Mouse (Mus musculus): ENCODE data around the gene Cpvl. TPM values are rescaled to one million over a fixed set of nuclear protein-coding genes. Genes with fewer than 3 reads are reported as not detected.
A peak's percentile ranks its signal among the peaks of the same experiment; 100 is the strongest.

The Cpvl gene
- polyA plus RNA-seq, 1 experiment from 2014 or later: not detected

DNA sequence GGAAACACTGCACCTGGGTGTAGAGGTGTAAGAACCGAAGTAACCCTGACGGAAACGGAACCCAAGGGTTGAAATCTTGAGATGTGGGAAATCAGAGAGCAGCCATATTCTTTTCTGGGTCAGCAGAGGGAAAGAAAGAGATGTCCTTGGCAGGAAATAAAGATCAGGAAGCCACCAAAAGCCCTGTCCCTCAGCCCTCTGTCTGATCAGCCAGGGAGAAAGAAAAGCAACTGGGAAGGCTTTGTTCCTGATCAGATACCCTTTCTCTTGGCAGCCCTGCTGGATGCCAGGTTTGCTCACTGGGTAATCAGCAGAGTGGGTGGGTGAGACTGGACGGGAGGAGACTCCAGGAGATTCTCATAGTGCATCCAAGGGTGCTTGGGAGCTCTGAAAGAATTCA, 27.1 kb downstream of the Cpvl start:
- no peak overlapping the region for H3K4me3 ChIP-seq (ENCODE audit: low read depth, low read length)
- no peaks in the 10 kb centered on the region for H3K36me3 ChIP-seq (ENCODE audit: control insufficient read depth, insufficient read depth, low read length)
- H3K27ac ChIP-seq (ENCODE audit: low read depth, low read length): peak overlapping the region; percentile 11; the same call in 1 of the 2 replicates
- no peak for DNase-seq (ENCODE audit: low spot score)
- H3K27me3 ChIP-seq (replicated peaks; ENCODE audit: control insufficient read depth, insufficient read depth, low read length): no peaks in the 10 kb centered on the region
- no peaks in the 10 kb centered on the region for H3K9me3 ChIP-seq (replicated peaks; ENCODE audit: control insufficient read depth, low read length)
- no peak overlapping the region for H3K4me2 ChIP-seq (ENCODE audit: low read length)
- ATAC-seq: no peak
- H3K9ac ChIP-seq (ENCODE audit: low read length): no peak overlapping the region
- peaks cover 2% of the 10 kb centered on the region; the same call in 1 of the 2 replicates for H3K4me1 ChIP-seq (ENCODE audit: control insufficient read depth, insufficient read depth, low read length)
- WGBS: 61% methylated on average over 4 of the region's 4 CpGs

DNA sequence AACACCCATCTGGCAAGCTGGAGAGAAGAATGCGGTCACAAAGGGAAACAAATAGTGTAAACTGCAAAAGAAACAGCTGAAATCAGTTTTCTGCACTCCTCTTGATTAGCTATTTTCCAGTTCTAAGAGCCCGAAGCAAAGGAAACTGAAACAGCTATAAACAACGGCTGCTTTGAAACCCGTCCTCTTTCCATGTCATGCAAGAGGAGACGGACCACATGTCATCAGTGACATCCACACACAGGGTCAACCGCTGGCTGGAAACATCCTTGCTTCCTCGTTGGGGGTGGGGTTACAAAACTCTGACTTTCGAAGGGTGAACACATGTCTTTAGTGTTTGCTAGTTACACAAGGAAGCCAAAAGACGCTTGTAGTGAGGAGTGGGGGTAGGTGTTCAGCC, 27.6 kb downstream of the Cpvl start:
- 73% methylated on average over 9 of the region's 9 CpGs for WGBS

GRCm38 (mm10) chr6:53948388-53949035, 30.0 kb downstream of the Cpvl start:
- WGBS: 68% methylated on average over 4 of the region's 4 CpGs
- no peaks in the 10 kb centered on the region for H3K27me3 ChIP-seq (replicated peaks; ENCODE audit: control insufficient read depth, insufficient read depth, low read length)
- H3K36me3 ChIP-seq (ENCODE audit: control insufficient read depth, insufficient read depth, low read length): no peaks in the 10 kb centered on the region
- no peaks in the 10 kb centered on the region for H3K9me3 ChIP-seq (replicated peaks; ENCODE audit: control insufficient read depth, low read length)
- ATAC-seq (no peak), DNase-seq (ENCODE audit: low spot score) (no peak)
- H3K27ac ChIP-seq (ENCODE audit: low read depth, low read length): no peak overlapping the region
- peaks cover 2% of the 10 kb centered on the region; the same call in 1 of the 2 replicates for H3K4me1 ChIP-seq (ENCODE audit: control insufficient read depth, insufficient read depth, low read length)
- H3K4me3 ChIP-seq (ENCODE audit: low read depth, low read length): no peak overlapping the region
- H3K9ac ChIP-seq (ENCODE audit: low read length): no peak overlapping the region
- H3K4me2 ChIP-seq (ENCODE audit: low read length): no peak overlapping the region

More for the DNA sequence above, 27.6 kb downstream of the Cpvl start:
- Histone ChIP-seq H3K27me3 (replicated peaks; ENCODE audit: control insufficient read depth, insufficient read depth, low read length) (no peaks in the 10 kb centered on the region), H3K9me3 (replicated peaks; ENCODE audit: control insufficient read depth, low read length) (no peaks in the 10 kb centered on the region), H3K4me2 (ENCODE audit: low read length) (no peak overlapping the region), H3K4me3 (ENCODE audit: low read depth, low read length) (no peak overlapping the region), H3K27ac (ENCODE audit: low read depth, low read length) (peak overlapping the region; percentile 11; the same call in 1 of the 2 replicates), H3K9ac (ENCODE audit: low read length) (no peak overlapping the region), H3K36me3 (ENCODE audit: control insufficient read depth, insufficient read depth, low read length) (no peaks in the 10 kb centered on the region), H3K4me1 (ENCODE audit: control insufficient read depth, insufficient read depth, low read length) (peaks cover 2% of the 10 kb centered on the region; the same call in 1 of the 2 replicates)
- ATAC-seq (no peak), DNase-seq (ENCODE audit: low spot score) (no peak)

- DNase-seq (ENCODE audit: low spot score) (no peak), ATAC-seq (no peak)
- WGBS: 83% methylated on average over 5 of the region's 5 CpGs
- Histone ChIP-seq H3K27me3 (replicated peaks; ENCODE audit: control insufficient read depth, insufficient read depth, low read length) (no peaks in the 10 kb centered on the region), H3K4me3 (ENCODE audit: low read depth, low read length) (no peak overlapping the region), H3K9me3 (replicated peaks; ENCODE audit: control insufficient read depth, low read length) (no peaks in the 10 kb centered on the region), H3K9ac (ENCODE audit: low read length) (no peak overlapping the region), H3K36me3 (ENCODE audit: control insufficient read depth, insufficient read depth, low read length) (no peaks in the 10 kb centered on the region), H3K4me2 (ENCODE audit: low read length) (no peak overlapping the region), H3K27ac (ENCODE audit: low read depth, low read length) (no peak overlapping the region), H3K4me1 (ENCODE audit: control insufficient read depth, insufficient read depth, low read length) (no peaks in the 10 kb centered on the region)
These were observed 33.6 kb downstream of the Cpvl start for GRCm38 (mm10) chr6:53944887-53945286.

GRCm38 (mm10) chr6:53944417-53944816, 34.1 kb downstream of the Cpvl start:
- Histone ChIP-seq H3K4me3 (ENCODE audit: low read depth, low read length) (no peak overlapping the region), H3K27me3 (replicated peaks; ENCODE audit: control insufficient read depth, insufficient read depth, low read length) (no peaks in the 10 kb centered on the region), H3K36me3 (ENCODE audit: control insufficient read depth, insufficient read depth, low read length) (no peaks in the 10 kb centered on the region), H3K27ac (ENCODE audit: low read depth, low read length) (no peak overlapping the region), H3K4me1 (ENCODE audit: control insufficient read depth, insufficient read depth, low read length) (no peaks in the 10 kb centered on the region), H3K9ac (ENCODE audit: low read length) (no peak overlapping the region), H3K9me3 (replicated peaks; ENCODE audit: control insufficient read depth, low read length) (no peaks in the 10 kb centered on the region), H3K4me2 (ENCODE audit: low read length) (no peak overlapping the region)
- ATAC-seq: no peak
- DNase-seq (ENCODE audit: low spot score): no peak
- 42% methylated on average over 3 of the region's 3 CpGs for WGBS

- no peaks in the 10 kb centered on the region for H3K36me3 ChIP-seq (ENCODE audit: control insufficient read depth, insufficient read depth, low read length)
- ATAC-seq (no peak), DNase-seq (ENCODE audit: low spot score) (no peak)
- no peak overlapping the region for H3K9ac ChIP-seq (ENCODE audit: low read length)
- no peak overlapping the region for H3K27ac ChIP-seq (ENCODE audit: low read depth, low read length)
- H3K4me2 ChIP-seq (ENCODE audit: low read length): no peak overlapping the region
- no peaks in the 10 kb centered on the region for H3K27me3 ChIP-seq (replicated peaks; ENCODE audit: control insufficient read depth, insufficient read depth, low read length)
- 85% methylated on average over 7 of the region's 7 CpGs for WGBS
- H3K4me1 ChIP-seq (ENCODE audit: control insufficient read depth, insufficient read depth, low read length): peaks cover 4% of the 10 kb centered on the region; the same call in 1 of the 2 replicates
- H3K9me3 ChIP-seq (replicated peaks; ENCODE audit: control insufficient read depth, low read length): no peaks in the 10 kb centered on the region
- no peak overlapping the region for H3K4me3 ChIP-seq (ENCODE audit: low read depth, low read length)
These were observed 36.2 kb downstream of the Cpvl start for GRCm38 (mm10) chr6:53942190-53942831.

- no peak overlapping the region for H3K9ac ChIP-seq (ENCODE audit: low read length)
- H3K4me3 ChIP-seq (ENCODE audit: low read depth, low read length): no peak overlapping the region
- 55% methylated on average over 8 of the region's 8 CpGs for WGBS
- no peak overlapping the region for H3K4me2 ChIP-seq (ENCODE audit: low read length)
- peaks cover 4% of the 10 kb centered on the region; the same call in 1 of the 2 replicates for H3K4me1 ChIP-seq (ENCODE audit: control insufficient read depth, insufficient read depth, low read length)
- no peaks in the 10 kb centered on the region for H3K27me3 ChIP-seq (replicated peaks; ENCODE audit: control insufficient read depth, insufficient read depth, low read length)
- DNase-seq (ENCODE audit: low spot score) (no peak), ATAC-seq (no peak)
- H3K36me3 ChIP-seq (ENCODE audit: control insufficient read depth, insufficient read depth, low read length): no peaks in the 10 kb centered on the region
- H3K9me3 ChIP-seq (replicated peaks; ENCODE audit: control insufficient read depth, low read length): no peaks in the 10 kb centered on the region
- H3K27ac ChIP-seq (ENCODE audit: low read depth, low read length): no peak overlapping the region
These were observed 38.7 kb downstream of the Cpvl start for GRCm38 (mm10) chr6:53939752-53940151.

DNA sequence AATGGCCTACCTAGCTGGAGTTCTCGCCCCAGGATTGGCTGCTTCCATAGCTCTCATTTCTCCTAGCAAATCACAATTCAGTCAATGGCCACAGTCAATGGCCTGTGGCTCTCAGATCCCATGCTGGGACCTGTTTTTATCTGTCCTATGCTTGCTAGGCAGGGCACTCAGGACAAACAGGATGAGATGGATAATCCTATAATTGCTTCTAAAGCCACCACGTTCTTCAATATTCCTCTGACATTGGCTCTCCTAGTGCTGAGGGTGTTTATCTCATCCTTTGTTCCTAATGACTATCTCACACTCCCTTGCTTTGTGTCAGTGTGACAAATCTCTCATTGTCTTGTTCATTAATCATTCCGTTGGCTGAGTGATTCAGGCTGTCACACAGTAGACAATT, 39.5 kb downstream of the Cpvl start:
- Histone ChIP-seq H3K9me3 (replicated peaks; ENCODE audit: control insufficient read depth, low read length) (no peaks in the 10 kb centered on the region), H3K4me2 (ENCODE audit: low read length) (no peak overlapping the region), H3K36me3 (ENCODE audit: control insufficient read depth, insufficient read depth, low read length) (no peaks in the 10 kb centered on the region), H3K4me3 (ENCODE audit: low read depth, low read length) (no peak overlapping the region), H3K27me3 (replicated peaks; ENCODE audit: control insufficient read depth, insufficient read depth, low read length) (no peaks in the 10 kb centered on the region), H3K27ac (ENCODE audit: low read depth, low read length) (no peak overlapping the region), H3K4me1 (ENCODE audit: control insufficient read depth, insufficient read depth, low read length) (peaks cover 4% of the 10 kb centered on the region; the same call in 1 of the 2 replicates), H3K9ac (ENCODE audit: low read length) (no peak overlapping the region)
- 5% methylated on average over 3 of the region's 3 CpGs for WGBS
- DNase-seq (ENCODE audit: low spot score) (peak; percentile 24), ATAC-seq (no peak)

Measured in forebrain, embryonic 14.5 days (tissue).